ENCODE assay signal across 13 mouse cellular contexts in genomic region chr3:22092784-22093183, GRCm38 (mm10).
"Had no signal": no experiment of that assay in that cellular context is flagged by ENCODE, and none has a peak within 500 bp of the region (broad histone marks: within the 10 kb centered on the region; RNA-seq: fewer than 3 reads in every experiment).

No protein-coding gene starts in this region.

- H3K4me2 ChIP-seq: lung, embryonic 14.5 days; midbrain, embryonic 12.5 days; midbrain, embryonic 15.5 days; neural tube, embryonic 12.5 days; stomach, embryonic 15.5 days had no signal

- H3K4me1 ChIP-seq: midbrain, embryonic 10.5 days; midbrain, embryonic 12.5 days had no signal

- DNase-seq: lung, adult 18-20 months; lung, embryonic 14.5 days; lung, postnatal 10 days; lung, postnatal 4 days; right cerebral cortex, postnatal 14 days; thymus, adult 18-20 months; thymus, postnatal 14 days; thymus, postnatal 36 days had no signal

- H3K36me3 ChIP-seq: midbrain, embryonic 12.5 days; midbrain, embryonic 15.5 days; neural tube, embryonic 12.5 days; stomach, embryonic 15.5 days had no signal

- H3K9ac ChIP-seq: lung, embryonic 14.5 days; midbrain, embryonic 12.5 days; midbrain, embryonic 15.5 days; neural tube, embryonic 12.5 days; stomach, embryonic 15.5 days had no signal

- H3K27me3 ChIP-seq: midbrain, embryonic 12.5 days; midbrain, embryonic 15.5 days; neural tube, embryonic 12.5 days; stomach, embryonic 15.5 days had no signal

- ATAC-seq: midbrain, embryonic 15.5 days had no signal

- H3K9me3 ChIP-seq: midbrain, embryonic 12.5 days; midbrain, embryonic 15.5 days; neural tube, embryonic 12.5 days; stomach, embryonic 15.5 days had no signal

- H3K27ac ChIP-seq: midbrain, embryonic 10.5 days; midbrain, embryonic 12.5 days; midbrain, embryonic 15.5 days; neural tube, embryonic 12.5 days; stomach, embryonic 15.5 days had no signal

- H3K4me3 ChIP-seq: midbrain, embryonic 10.5 days; midbrain, embryonic 12.5 days; midbrain, embryonic 15.5 days; neural tube, embryonic 12.5 days; stomach, embryonic 15.5 days had no signal
